Mouse (Mus musculus) layer of hippocampus, postnatal 36 days (tissue): ENCODE measurements around the gene Vmn1r38. TPM values are rescaled to one million over a fixed set of nuclear protein-coding genes. Genes with fewer than 3 reads are reported as not detected.
"Not testable (repeated sequence)": the region's sequence is repeated elsewhere in the genome, so short reads cannot be mapped to it uniquely, and the experiment has no call there.

Experiments used
- DNase-seq, 2 experiments: peaks; one replicate each; pipeline ENCODE4 v3.0.0; 2022
- total RNA-seq, 2 experiments: library from RNA; stranded (reverse); gene quantifications; 2 replicates each; pipeline ENCODE4 v1.2.3; 2021

Vmn1r38 gene
- total RNA-seq: not detected

GRCm38 (mm10) chr6:66782527-66782926, at the start of gene Vmn1r38:
TSS of gene Vmn1r38 (minus strand) at chr6:66782627.
- not testable (repeated sequence) for DNase-seq

- DNase-seq: no peak
Observed at GRCm38 (mm10) chr6:66810509-66810908, 28.1 kb upstream of the Vmn1r38 start, which contains the start of gene Vmn1r39. TSS of gene Vmn1r39 (minus strand) at chr6:66810609.

- no peak for DNase-seq
Observed at GRCm38 (mm10) chr6:66806311-66806710, 23.9 kb upstream of the Vmn1r38 start.

GRCm38 (mm10) chr6:66805713-66806112, 23.3 kb upstream of the Vmn1r38 start:
- DNase-seq: no peak

DNA sequence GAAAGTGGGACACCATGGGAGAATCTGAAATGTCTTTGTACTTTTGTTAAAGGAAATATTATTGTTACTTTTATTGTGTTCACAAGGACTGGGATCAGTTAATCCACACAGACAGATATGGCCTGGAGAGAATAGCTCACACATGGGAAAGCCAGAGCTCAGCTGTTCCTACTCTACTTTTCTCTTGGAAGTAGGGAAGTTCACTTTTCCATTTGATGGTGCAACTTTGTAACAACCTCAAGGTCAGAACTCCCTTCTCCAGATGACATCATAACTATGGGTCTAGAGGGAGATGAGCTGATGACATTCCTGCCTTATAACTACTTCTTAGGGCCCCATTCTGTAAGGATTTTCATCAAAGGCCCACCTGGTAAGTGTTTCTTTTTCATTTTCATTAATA, 53.3 kb downstream of the Vmn1r38 start, which contains the start of gene Vmn1r37:
Vmn1r37 (plus strand) TSS at position 301 of the 400 bp plus-strand sequence.
- DNase-seq: not testable (repeated sequence)

Other genes starting within 250 kb of the Vmn1r38 start
- 1 to 10 TPM; 7.0 to 7.2 TPM for gene Mad2l1, start 247.2 kb downstream of the Vmn1r38 start, total RNA-seq
- gene Vmn1r32, start 222.5 kb downstream of the Vmn1r38 start, total RNA-seq: not detected
- gene Vmn1r33, start 164.3 kb downstream of the Vmn1r38 start, total RNA-seq: not detected
- not detected for gene Vmn1r34, start 138.7 kb downstream of the Vmn1r38 start, total RNA-seq
- gene Vmn1r35, start 96.7 kb downstream of the Vmn1r38 start, total RNA-seq: not detected
- gene Vmn1r36, start 63.5 kb downstream of the Vmn1r38 start, total RNA-seq: not detected
- not detected for gene Vmn1r37, start 53.2 kb downstream of the Vmn1r38 start, total RNA-seq
- gene Vmn1r39, start 28.0 kb upstream of the Vmn1r38 start, total RNA-seq: not detected
- 10 to 100 TPM; 58.5 to 70.2 TPM for gene Gng12, start 113.8 kb upstream of the Vmn1r38 start, total RNA-seq